Mouse (Mus musculus) lung, adult 2 months (tissue): ENCODE results near the gene Mms22l.

Experiments used
- CTCF ChIP-seq: fragments of 200-500 bp; IDR thresholded peaks from 2 replicates; pipeline ENCODE4 v1.5.1; 2011; ENCODE audit warnings: mild to moderate bottlenecking, low read length, control low read depth; ENCODE audit not compliant: insufficient read depth
- POLR2A ChIP-seq: fragments of 200-500 bp; IDR thresholded peaks from 2 replicates; pipeline ENCODE4 v1.6.1; 2011; ENCODE audit warnings: low read depth, mild to moderate bottlenecking, control low read depth, low read length, borderline replicate concordance; ENCODE audit errors: extremely low read depth

DNA sequence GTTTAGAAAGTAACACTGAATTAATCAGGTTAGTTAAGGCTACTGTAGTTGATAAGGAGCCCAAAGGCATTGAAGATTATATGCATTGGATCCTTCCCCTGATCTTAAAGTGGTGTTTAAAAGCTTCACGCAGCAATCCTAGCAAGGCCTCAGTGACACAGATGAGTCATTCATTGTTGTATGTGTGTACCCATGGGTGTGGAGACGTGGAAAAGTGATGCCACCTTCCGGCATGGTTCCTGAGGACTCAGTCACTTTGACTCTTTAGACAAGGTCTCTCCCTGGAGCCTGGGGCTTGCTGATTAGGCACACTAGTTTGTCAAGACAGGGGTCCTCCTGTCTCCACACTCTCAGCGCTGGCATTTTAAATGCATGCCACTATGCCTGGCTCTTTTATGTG lies 60.9 kb downstream of the Mms22l start:
- TF ChIP-seq POLR2A = no peak
- TF ChIP-seq CTCF = no peak
